Mouse (Mus musculus): ENCODE measurements around the gene Tardbp. TPM values are rescaled to one million over a fixed set of nuclear protein-coding genes. Genes with fewer than 3 reads are reported as not detected.

The Tardbp gene
- polyA plus RNA-seq, 1 experiment = 37.2 TPM

GRCm38 (mm10) chr4:148620718-148621117, 6.1 kb downstream of the Tardbp start:
- TF ChIP-seq GATA1 (IDR thresholded peaks at IDR 0.05; ENCODE audit: low read length) = no peak

- TF ChIP-seq GATA1 (IDR thresholded peaks at IDR 0.05; ENCODE audit: low read length) = no peak
These were observed 7.0 kb downstream of the Tardbp start for GRCm38 (mm10) chr4:148619805-148620204.

DNA sequence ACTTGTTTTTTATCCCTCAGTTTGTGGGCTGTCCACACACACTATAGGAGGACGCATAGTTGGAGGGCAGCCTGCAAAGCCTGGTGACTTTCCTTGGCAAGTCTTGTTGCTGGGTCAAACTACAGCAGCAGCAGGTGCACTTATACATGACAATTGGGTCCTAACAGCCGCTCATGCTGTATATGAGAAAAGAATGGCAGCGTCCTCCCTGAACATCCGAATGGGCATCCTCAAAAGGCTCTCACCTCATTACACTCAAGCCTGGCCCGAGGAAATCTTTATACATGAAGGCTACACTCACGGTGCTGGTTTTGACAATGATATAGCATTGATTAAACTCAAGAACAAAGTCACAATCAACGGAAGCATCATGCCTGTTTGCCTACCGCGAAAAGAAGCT, 13.1 kb downstream of the Tardbp start:
- no peak for TF ChIP-seq GATA1 (IDR thresholded peaks at IDR 0.05; ENCODE audit: low read length)

GRCm38 (mm10) chr4:148612557-148612956, 14.3 kb downstream of the Tardbp start:
- TF ChIP-seq GATA1 (IDR thresholded peaks at IDR 0.05; ENCODE audit: low read length) = no peak

GRCm38 (mm10) chr4:148610631-148611364, 16.0 kb downstream of the Tardbp start:
- no peak for TF ChIP-seq GATA1 (IDR thresholded peaks at IDR 0.05; ENCODE audit: low read length)

- no peak for TF ChIP-seq GATA1 (IDR thresholded peaks at IDR 0.05; ENCODE audit: low read length)
These were observed 17.0 kb downstream of the Tardbp start for GRCm38 (mm10) chr4:148609805-148610204.

- no peak for TF ChIP-seq GATA1 (IDR thresholded peaks at IDR 0.05; ENCODE audit: low read length)
These were observed 19.1 kb downstream of the Tardbp start for GRCm38 (mm10) chr4:148607758-148608157.

- TF ChIP-seq GATA1 (IDR thresholded peaks at IDR 0.05; ENCODE audit: low read length) = no peak
These were observed 22.2 kb downstream of the Tardbp start for GRCm38 (mm10) chr4:148604541-148605165.

GRCm38 (mm10) chr4:148604141-148604540, 22.7 kb downstream of the Tardbp start:
- no peak for TF ChIP-seq GATA1 (IDR thresholded peaks at IDR 0.05; ENCODE audit: low read length)

DNA sequence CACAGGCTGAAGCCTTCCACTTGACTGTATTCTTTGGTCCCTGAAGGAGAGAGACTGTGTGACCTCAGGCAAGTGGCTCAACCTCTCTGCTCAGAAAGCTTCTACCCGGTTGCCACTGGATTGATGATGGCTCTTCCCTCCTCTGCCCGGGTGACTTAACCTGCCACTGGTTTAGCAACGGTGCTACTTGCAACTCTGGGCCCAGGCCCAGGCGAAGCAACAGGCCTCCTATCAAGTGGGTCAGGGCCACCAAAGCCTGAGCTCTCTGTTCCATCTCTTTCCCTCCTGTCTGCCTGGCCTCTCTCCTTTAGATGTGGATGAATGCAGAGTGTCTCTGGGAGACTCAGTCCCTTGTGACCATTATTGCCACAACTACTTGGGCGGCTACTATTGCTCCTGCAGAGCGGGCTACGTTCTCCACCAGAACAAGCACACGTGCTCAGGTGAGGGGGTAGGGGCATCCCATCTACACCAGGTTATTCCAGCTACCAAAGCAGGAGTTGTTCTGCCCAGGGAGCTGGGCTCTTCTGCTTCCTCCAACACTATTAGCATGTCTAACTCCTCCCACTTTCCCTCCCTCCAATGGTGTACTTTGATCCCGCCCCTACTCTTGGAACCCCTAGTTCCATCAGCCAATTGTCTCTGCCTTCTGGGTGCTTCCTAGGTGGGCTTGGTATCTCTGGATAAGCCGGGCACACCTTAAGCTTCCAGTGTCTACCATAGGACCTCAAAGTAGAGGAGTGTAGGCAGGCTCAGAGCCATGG, 23.3 kb downstream of the Tardbp start:
- TF ChIP-seq GATA1 (IDR thresholded peaks at IDR 0.05; ENCODE audit: low read length) = no peak

GRCm38 (mm10) chr4:148602357-148603120, 24.3 kb downstream of the Tardbp start, which contains the start of gene Masp2:
Gene Masp2, plus strand, starts transcription at chr4:148602554.
- TF ChIP-seq GATA1 (IDR thresholded peaks at IDR 0.05; ENCODE audit: low read length) = no peak

DNA sequence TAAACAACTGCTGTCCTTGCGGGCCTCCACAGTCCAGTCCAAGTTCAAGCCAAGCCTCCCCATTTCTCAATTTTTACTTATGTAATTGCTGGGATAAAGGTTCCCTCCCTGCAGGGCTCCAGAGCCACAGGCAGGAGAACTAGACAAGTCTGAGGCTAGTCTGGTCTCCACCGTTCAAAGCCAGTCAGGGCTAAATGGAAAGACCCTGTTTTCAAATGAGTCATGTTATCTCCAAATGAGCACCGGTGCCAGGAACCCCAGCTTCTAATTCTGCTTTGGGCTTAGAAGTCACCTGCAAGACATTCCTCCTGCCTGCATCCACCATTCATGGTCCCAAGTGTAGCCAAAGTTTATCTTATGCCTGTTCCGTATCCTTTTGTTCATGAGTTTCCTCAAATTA, 24.9 kb downstream of the Tardbp start:
- TF ChIP-seq GATA1 (IDR thresholded peaks at IDR 0.05; ENCODE audit: low read length) = no peak

DNA sequence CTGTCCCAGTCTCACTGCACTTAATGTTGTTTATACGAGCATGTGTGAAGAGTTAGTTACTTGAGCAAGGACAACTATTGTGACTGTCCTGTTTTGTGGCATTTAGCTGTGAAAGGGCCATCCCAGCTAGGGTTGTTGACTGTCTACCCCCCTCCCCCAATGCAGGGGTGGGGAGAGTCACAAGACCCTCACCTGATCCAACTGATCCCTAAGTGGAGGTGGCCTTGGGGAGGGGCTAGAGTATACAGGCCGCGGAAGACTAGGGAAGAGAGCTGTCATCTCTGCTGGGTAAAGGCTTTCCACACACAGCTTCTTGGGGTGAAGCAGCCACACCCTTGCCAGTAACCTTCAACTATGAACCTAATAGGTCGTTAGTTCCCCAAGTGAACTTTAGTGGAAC, 26.5 kb downstream of the Tardbp start:
- TF ChIP-seq GATA1 (IDR thresholded peaks at IDR 0.05; ENCODE audit: low read length) = no peak

DNA sequence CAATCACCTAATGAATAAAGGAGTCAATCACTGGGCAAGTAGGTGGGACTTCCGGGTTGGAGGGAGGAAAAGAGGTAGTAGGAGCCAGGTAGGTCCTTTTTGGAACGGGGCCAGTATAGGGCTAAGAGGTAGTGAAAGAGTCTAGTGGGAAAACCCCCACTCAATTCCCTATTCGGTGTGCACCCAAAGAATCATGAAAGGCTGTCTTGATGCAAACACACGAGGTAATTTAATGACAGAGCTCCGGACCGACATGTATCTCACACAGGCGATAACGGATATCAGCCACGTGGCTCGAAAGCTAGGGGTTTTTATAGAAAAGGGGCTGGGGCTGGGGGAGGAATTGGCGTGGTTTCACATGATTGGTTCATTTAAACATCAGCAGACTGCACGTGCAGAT, 28.0 kb downstream of the Tardbp start:
- TF ChIP-seq GATA1 (IDR thresholded peaks at IDR 0.05; ENCODE audit: low read length) = no peak

- no peak for TF ChIP-seq GATA1 (IDR thresholded peaks at IDR 0.05; ENCODE audit: low read length)
These were observed 30.1 kb downstream of the Tardbp start for GRCm38 (mm10) chr4:148596731-148597130.

DNA sequence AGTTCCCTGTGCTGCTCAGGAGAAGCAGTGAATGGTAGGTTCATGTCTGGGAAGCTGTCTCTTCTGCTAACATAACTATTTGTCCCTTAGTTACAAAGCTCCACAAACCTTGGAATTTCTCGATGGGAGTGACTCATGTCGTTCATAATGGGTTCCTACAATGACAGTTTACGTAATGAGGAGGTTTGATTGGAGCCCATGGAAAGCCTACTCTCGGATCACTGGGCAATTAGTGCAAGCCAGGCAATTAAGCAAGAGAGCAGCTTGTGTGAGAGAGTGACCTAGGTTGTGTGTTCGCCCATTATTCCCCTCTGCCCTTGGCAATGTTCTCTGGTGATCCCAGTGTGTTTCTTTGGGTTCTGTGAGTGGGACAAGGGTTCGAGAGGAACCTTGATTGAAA, 30.9 kb downstream of the Tardbp start:
- no peak for TF ChIP-seq GATA1 (IDR thresholded peaks at IDR 0.05; ENCODE audit: low read length)

Measured in G1E-ER4 (cell line).